Mouse (Mus musculus) hindbrain, embryonic 15.5 days (tissue): Measurements from ENCODE around the gene Lmf2. TPM values are rescaled to one million over a fixed set of nuclear protein-coding genes. Genes with fewer than 3 reads are reported as not detected.

Experiments
- ATAC-seq: fragments of 200-750 bp; cut with Nextera tagmentation; 2 replicates; pipeline ENCODE4 v1.8.0; 2017; ENCODE audit warnings: low read depth, moderate number of reproducible peaks, moderate TSS enrichment; ENCODE audit not compliant: low FRiP score
- H3K27ac ChIP-seq: fragments of 300-500 bp; sonication (generic); replicated peaks from 2 replicates; pipeline ENCODE4 v1.5.1; 2015; ENCODE audit warnings: mild to moderate bottlenecking, inconsistent platforms
- H3K27me3 ChIP-seq: fragments of 300-500 bp; sonication (generic); 2 replicates; pipeline ENCODE4 v1.6.1; 2015; ENCODE audit warnings: control low read depth, inconsistent platforms
- H3K36me3 ChIP-seq: fragments of 300-500 bp; sonication (generic); 2 replicates; pipeline ENCODE4 v1.6.1; 2015; ENCODE audit warnings: control low read depth, inconsistent platforms
- H3K4me1 ChIP-seq: fragments of 300-500 bp; sonication (generic); replicated peaks from 2 replicates; pipeline ENCODE4 v1.6.1; 2015; ENCODE audit warnings: control low read depth, inconsistent platforms
- H3K4me2 ChIP-seq: fragments of 300-500 bp; sonication (generic); 2 replicates; pipeline ENCODE4 v1.6.1; 2015; ENCODE audit warnings: moderate library complexity, mild to moderate bottlenecking, inconsistent platforms
- H3K4me3 ChIP-seq: fragments of 300-500 bp; sonication (generic); 2 replicates; pipeline ENCODE4 v1.5.1; 2015; ENCODE audit warnings: mild to moderate bottlenecking, inconsistent platforms
- H3K9ac ChIP-seq: fragments of 300-500 bp; sonication (generic); 2 replicates; pipeline ENCODE4 v1.6.1; 2015; ENCODE audit warnings: inconsistent platforms
- H3K9me3 ChIP-seq: fragments of 300-500 bp; sonication (generic); 2 replicates; pipeline ENCODE4 v1.6.1; 2016; ENCODE audit warnings: control low read depth, inconsistent platforms
- whole genome bisulfite sequencing: fragments of 180-500 bp; shearing (Covaris S2); methylation state at CpG from one replicate; pipeline ENCODE4 v1.1.7; 2015; 5-methylcytosine and 5-hydroxymethylcytosine counted together
- polyA plus RNA-seq: library from polyadenylated mRNA; unstranded; fragments of >200 nt; fragmentation: Nextera tagmentation; extraction: Ambion mirVana; gene quantifications from 2 replicates; pipeline ENCODE4 v1.2.1, GENCODE M21; 2015

The Lmf2 gene
- polyA plus RNA-seq, 1 experiment from 2014 or later, result 38.6 TPM

- WGBS, result 85% methylated on average over 14 of the region's 14 CpGs
- Histone ChIP-seq H3K4me2 (no peak overlapping the region), H3K4me1 (no peaks in the 10 kb centered on the region), H3K9me3 (no peaks in the 10 kb centered on the region), H3K27me3 (no peaks in the 10 kb centered on the region), H3K27ac (no peak overlapping the region), H3K4me3 (no peak overlapping the region), H3K36me3 (no peaks in the 10 kb centered on the region), H3K9ac (no peak overlapping the region)
- ATAC-seq, result no peak
Measured at GRCm38 (mm10) chr15:89336422-89336821, 19.0 kb downstream of the Lmf2 start.

- 88% methylated on average over 17 of the region's 17 CpGs for WGBS
- H3K9ac ChIP-seq, result no peak overlapping the region
- H3K27me3 ChIP-seq, result no peaks in the 10 kb centered on the region
- no peaks in the 10 kb centered on the region for H3K4me1 ChIP-seq
- no peaks in the 10 kb centered on the region for H3K36me3 ChIP-seq
- H3K27ac ChIP-seq, result no peak overlapping the region
- ATAC-seq, result no peak
- H3K4me2 ChIP-seq, result no peak overlapping the region
- no peak overlapping the region for H3K4me3 ChIP-seq
- no peaks in the 10 kb centered on the region for H3K9me3 ChIP-seq
Measured at GRCm38 (mm10) chr15:89334774-89335537, 20.5 kb downstream of the Lmf2 start.

GRCm38 (mm10) chr15:89334271-89334670 lies 21.2 kb downstream of the Lmf2 start, which contains the start of gene Miox:
TSS of gene Miox (plus strand) at chr15:89334398.
- no peaks in the 10 kb centered on the region for H3K9me3 ChIP-seq
- no peak within 1 kb of the TSS for H3K4me3 ChIP-seq
- no peak for ATAC-seq
- H3K36me3 ChIP-seq, result no peaks in the 10 kb centered on the region
- H3K9ac ChIP-seq, result no peak within 1 kb of the TSS
- H3K27me3 ChIP-seq, result no peaks in the 10 kb centered on the region
- H3K4me2 ChIP-seq, result no peak within 1 kb of the TSS
- no peaks in the 10 kb centered on the region for H3K4me1 ChIP-seq
- no peak within 1 kb of the TSS for H3K27ac ChIP-seq
- 93% methylated on average over 7 of the region's 7 CpGs for WGBS

- H3K4me1 ChIP-seq, result no peaks in the 10 kb centered on the region
- 62% methylated on average over 5 of the region's 5 CpGs for WGBS
- no peak overlapping the region for H3K4me3 ChIP-seq
- H3K36me3 ChIP-seq, result no peaks in the 10 kb centered on the region
- H3K9ac ChIP-seq, result no peak overlapping the region
- no peak overlapping the region for H3K27ac ChIP-seq
- peaks cover 9% of the 10 kb centered on the region for H3K27me3 ChIP-seq
- no peak for ATAC-seq
- H3K4me2 ChIP-seq, result no peak overlapping the region
- H3K9me3 ChIP-seq, result no peaks in the 10 kb centered on the region
Measured at GRCm38 (mm10) chr15:89326441-89326840, 29.0 kb downstream of the Lmf2 start.

GRCm38 (mm10) chr15:89323656-89324055 lies 31.8 kb downstream of the Lmf2 start:
- H3K4me3 ChIP-seq, result no peak overlapping the region
- 92% methylated on average over 4 of the region's 4 CpGs for WGBS
- no peak overlapping the region for H3K27ac ChIP-seq
- no peak overlapping the region for H3K9ac ChIP-seq
- ATAC-seq, result no peak
- no peaks in the 10 kb centered on the region for H3K36me3 ChIP-seq
- no peak overlapping the region for H3K4me2 ChIP-seq
- H3K9me3 ChIP-seq, result no peaks in the 10 kb centered on the region
- peaks cover 9% of the 10 kb centered on the region for H3K27me3 ChIP-seq
- H3K4me1 ChIP-seq, result no peaks in the 10 kb centered on the region

GRCm38 (mm10) chr15:89322670-89323522 lies 32.6 kb downstream of the Lmf2 start, which contains the start of gene Adm2:
TSS of gene Adm2 (plus strand) at chr15:89322720.
- ATAC-seq, result no peak
- Histone ChIP-seq H3K9me3 (no peaks in the 10 kb centered on the region), H3K4me1 (no peaks in the 10 kb centered on the region), H3K27me3 (peaks cover 9% of the 10 kb centered on the region), H3K9ac (no peak within 1 kb of the TSS), H3K4me2 (peak within 1 kb of the TSS; percentile 32), H3K36me3 (no peaks in the 10 kb centered on the region), H3K4me3 (no peak within 1 kb of the TSS), H3K27ac (no peak within 1 kb of the TSS)
- WGBS, result 7% methylated on average over 26 of the region's 26 CpGs

GRCm38 (mm10) chr15:89321264-89321663 lies 34.2 kb downstream of the Lmf2 start:
- Histone ChIP-seq H3K27me3 (peaks cover 9% of the 10 kb centered on the region), H3K4me3 (no peak overlapping the region), H3K9me3 (no peaks in the 10 kb centered on the region), H3K36me3 (no peaks in the 10 kb centered on the region), H3K9ac (no peak overlapping the region), H3K4me2 (no peak overlapping the region), H3K27ac (no peak overlapping the region), H3K4me1 (no peaks in the 10 kb centered on the region)
- ATAC-seq, result no peak
- WGBS, result 84% methylated on average over 8 of the region's 8 CpGs

GRCm38 (mm10) chr15:89316146-89316545 lies 39.3 kb downstream of the Lmf2 start:
- no peak overlapping the region for H3K27ac ChIP-seq
- peak overlapping the region; percentile 94; the same call in 1 of the 2 replicates for H3K4me2 ChIP-seq
- H3K27me3 ChIP-seq, result no peaks in the 10 kb centered on the region
- no peak overlapping the region for H3K4me3 ChIP-seq
- peaks cover 38% of the 10 kb centered on the region for H3K4me1 ChIP-seq
- no peaks in the 10 kb centered on the region for H3K36me3 ChIP-seq
- no peaks in the 10 kb centered on the region for H3K9me3 ChIP-seq
- no peak overlapping the region for H3K9ac ChIP-seq
- no peak for ATAC-seq
- 65% methylated on average over 11 of the region's 11 CpGs for WGBS

GRCm38 (mm10) chr15:89315190-89315731 lies 40.2 kb downstream of the Lmf2 start, which contains the start of gene Sbf1:
TSS of gene Sbf1 (minus strand) at chr15:89315311.
- under 1% methylated on average over 36 of the region's 37 CpGs for WGBS
- peak within 1 kb of the TSS; percentile 99 for H3K4me3 ChIP-seq
- no peaks in the 10 kb centered on the region for H3K9me3 ChIP-seq
- H3K4me2 ChIP-seq, result peak within 1 kb of the TSS; percentile 94
- H3K4me1 ChIP-seq, result peaks cover 47% of the 10 kb centered on the region
- H3K9ac ChIP-seq, result peak within 1 kb of the TSS; percentile 96
- H3K36me3 ChIP-seq, result no peaks in the 10 kb centered on the region
- peak within 1 kb of the TSS; percentile 78 for H3K27ac ChIP-seq
- H3K27me3 ChIP-seq, result no peaks in the 10 kb centered on the region
- ATAC-seq, result peak; percentile 99

- peaks cover 52% of the 10 kb centered on the region for H3K4me1 ChIP-seq
- H3K4me2 ChIP-seq, result peak overlapping the region; percentile 94
- peak overlapping the region; percentile 96 for H3K9ac ChIP-seq
- peak; percentile 16; the same call in 1 of the 2 replicates for ATAC-seq
- under 1% methylated on average over 58 of the region's 58 CpGs for WGBS
- H3K9me3 ChIP-seq, result no peaks in the 10 kb centered on the region
- no peaks in the 10 kb centered on the region for H3K36me3 ChIP-seq
- H3K4me3 ChIP-seq, result peak overlapping the region; percentile 99
- no peaks in the 10 kb centered on the region for H3K27me3 ChIP-seq
- H3K27ac ChIP-seq, result peak overlapping the region; percentile 78
Measured at GRCm38 (mm10) chr15:89314511-89315189, 40.8 kb downstream of the Lmf2 start.

- no peak overlapping the region; the same call in 1 of the 2 replicates for H3K27ac ChIP-seq
- peak overlapping the region; percentile 99 for H3K4me3 ChIP-seq
- H3K4me2 ChIP-seq, result peak overlapping the region; percentile 94
- no peaks in the 10 kb centered on the region for H3K36me3 ChIP-seq
- ATAC-seq, result no peak
- peak overlapping the region; percentile 96 for H3K9ac ChIP-seq
- H3K27me3 ChIP-seq, result no peaks in the 10 kb centered on the region
- WGBS, result 30% methylated on average over 3 of the region's 3 CpGs
- H3K4me1 ChIP-seq, result peaks cover 52% of the 10 kb centered on the region
- no peaks in the 10 kb centered on the region for H3K9me3 ChIP-seq
Measured at GRCm38 (mm10) chr15:89314107-89314506, 41.4 kb downstream of the Lmf2 start.
